Mouse (Mus musculus) kidney, embryonic 14.5 days (tissue): ENCODE measurements around the gene Ccdc162. TPM values are rescaled to one million over a fixed set of nuclear protein-coding genes. Genes with fewer than 3 reads are reported as not detected.

Source experiments
- ATAC-seq: fragments of 200-750 bp; cut with Nextera tagmentation; 2 replicates; pipeline ENCODE4 v1.8.0; 2017; ENCODE audit warnings: moderate number of reproducible peaks, mild to moderate bottlenecking, moderate TSS enrichment, moderate library complexity; ENCODE audit not compliant: low FRiP score, low TSS enrichment
- H3K27ac ChIP-seq: fragments of 300-500 bp; sonication (generic); 2 replicates; pipeline ENCODE4 v1.5.1; 2014; ENCODE audit warnings: low read depth, mild to moderate bottlenecking, low read length, moderate library complexity, mixed read lengths
- H3K27me3 ChIP-seq: fragments of 300-500 bp; sonication (generic); 2 replicates; pipeline ENCODE4 v1.6.1; 2014; ENCODE audit warnings: mild to moderate bottlenecking, low read length; ENCODE audit not compliant: control insufficient read depth, insufficient read depth
- H3K36me3 ChIP-seq: fragments of 300-500 bp; sonication (generic); 2 replicates; pipeline ENCODE4 v1.6.1; 2014; ENCODE audit warnings: low read length, mixed read lengths; ENCODE audit not compliant: control insufficient read depth, insufficient read depth
- H3K4me1 ChIP-seq: fragments of 300-500 bp; sonication (generic); 2 replicates; pipeline ENCODE4 v1.6.1; 2014; ENCODE audit warnings: low read length, mixed read lengths; ENCODE audit not compliant: control insufficient read depth, insufficient read depth
- H3K4me2 ChIP-seq: fragments of 300-500 bp; sonication (generic); replicated peaks from 2 replicates; pipeline ENCODE4 v1.6.1; 2014; ENCODE audit warnings: low read depth, mild to moderate bottlenecking, low read length
- H3K4me3 ChIP-seq: fragments of 300-500 bp; sonication (generic); 2 replicates; pipeline ENCODE4 v1.5.1; 2014; ENCODE audit warnings: mild to moderate bottlenecking, low read length
- H3K9ac ChIP-seq: fragments of 300-500 bp; sonication (generic); 2 replicates; pipeline ENCODE4 v1.6.1; 2014; ENCODE audit warnings: low read depth, mild to moderate bottlenecking, low read length, moderate library complexity
- H3K9me3 ChIP-seq: fragments of 300-500 bp; sonication (generic); 2 replicates; pipeline ENCODE4 v1.6.1; 2016; ENCODE audit warnings: low read length; ENCODE audit not compliant: control insufficient read depth
- WGBS: fragments of 180-500 bp; shearing (Covaris S2); extraction: QIAGEN DNeasy Blood & Tissue Kit; methylation state at CpG from one replicate; pipeline ENCODE4 v1.1.7; 2014; 5-methylcytosine and 5-hydroxymethylcytosine counted together
- polyA plus RNA-seq: library from polyadenylated mRNA; unstranded; fragments of >200 nt; fragmentation: Nextera tagmentation; extraction: Ambion mirVana; gene quantifications from 2 replicates; pipeline ENCODE4 v1.2.1, GENCODE M21; 2014

The Ccdc162 gene
- polyA plus RNA-seq, 1 experiment from 2014 or later: 0.15 TPM

- no peak overlapping the region for H3K4me3 ChIP-seq
- ATAC-seq: no peak
- no peaks in the 10 kb centered on the region for H3K9me3 ChIP-seq
- no peaks in the 10 kb centered on the region for H3K27me3 ChIP-seq
- no peaks in the 10 kb centered on the region for H3K4me1 ChIP-seq
- H3K27ac ChIP-seq: no peak overlapping the region
- 84% methylated on average over 4 of the region's 4 CpGs for WGBS
- H3K36me3 ChIP-seq: no peaks in the 10 kb centered on the region
- no peak overlapping the region for H3K4me2 ChIP-seq
- H3K9ac ChIP-seq: no peak overlapping the region
These were observed 27.6 kb upstream of the Ccdc162 start for GRCm38 (mm10) chr10:41744006-41744405.

DNA sequence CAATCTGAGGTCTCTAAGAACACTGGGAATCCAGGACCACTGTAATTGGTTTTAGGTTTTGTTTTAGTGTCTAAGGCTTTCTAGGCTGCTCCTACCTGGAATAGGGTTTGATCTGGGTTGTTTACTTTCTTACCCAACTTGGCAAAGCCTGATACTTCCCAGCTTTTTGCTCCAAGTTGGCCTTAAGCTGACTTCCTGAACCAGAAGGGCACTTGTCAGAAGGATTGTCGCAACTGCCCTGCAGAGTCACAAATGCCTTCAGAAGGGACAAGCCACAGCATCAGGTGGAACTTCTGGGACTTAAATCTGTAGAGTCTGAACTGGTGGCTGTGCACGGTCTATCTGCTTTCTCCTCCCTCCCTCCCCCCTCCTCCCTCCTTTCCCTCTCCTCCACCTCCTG is 23.8 kb upstream of the Ccdc162 start:
- Histone ChIP-seq H3K27ac (no peak overlapping the region), H3K4me2 (no peak overlapping the region), H3K4me3 (no peak overlapping the region), H3K9me3 (peaks cover 4% of the 10 kb centered on the region; the same call in 1 of the 2 replicates), H3K36me3 (no peaks in the 10 kb centered on the region), H3K27me3 (no peaks in the 10 kb centered on the region), H3K4me1 (no peaks in the 10 kb centered on the region), H3K9ac (no peak overlapping the region)
- 87% methylated on average over 2 of the region's 2 CpGs for whole genome bisulfite sequencing
- no peak for ATAC-seq

DNA sequence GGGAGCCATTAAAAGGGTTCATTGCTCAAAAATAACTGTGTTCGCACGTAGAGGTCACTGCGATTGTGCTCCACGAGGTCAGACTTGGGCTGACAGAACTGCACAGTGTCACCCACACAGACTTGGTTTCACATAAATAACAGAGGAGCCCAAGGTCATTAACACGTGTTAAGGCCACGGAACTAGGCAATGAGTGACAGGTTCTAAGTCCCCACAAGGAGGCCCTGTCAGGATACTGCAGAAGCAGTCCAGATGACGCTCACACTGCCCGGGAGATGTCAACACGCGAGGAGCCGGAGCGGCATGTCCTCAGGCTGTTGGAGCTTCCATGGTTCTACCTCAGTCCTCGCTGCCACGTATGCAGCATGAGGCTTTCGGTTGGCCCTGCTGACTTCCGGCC is 20.8 kb upstream of the Ccdc162 start:
- Histone ChIP-seq H3K9me3 (peaks cover 4% of the 10 kb centered on the region; the same call in 1 of the 2 replicates), H3K4me3 (no peak overlapping the region), H3K27me3 (no peaks in the 10 kb centered on the region), H3K4me1 (no peaks in the 10 kb centered on the region), H3K36me3 (no peaks in the 10 kb centered on the region), H3K9ac (no peak overlapping the region), H3K27ac (no peak overlapping the region), H3K4me2 (no peak overlapping the region)
- 85% methylated on average over 16 of the region's 16 CpGs for WGBS
- no peak for ATAC-seq

DNA sequence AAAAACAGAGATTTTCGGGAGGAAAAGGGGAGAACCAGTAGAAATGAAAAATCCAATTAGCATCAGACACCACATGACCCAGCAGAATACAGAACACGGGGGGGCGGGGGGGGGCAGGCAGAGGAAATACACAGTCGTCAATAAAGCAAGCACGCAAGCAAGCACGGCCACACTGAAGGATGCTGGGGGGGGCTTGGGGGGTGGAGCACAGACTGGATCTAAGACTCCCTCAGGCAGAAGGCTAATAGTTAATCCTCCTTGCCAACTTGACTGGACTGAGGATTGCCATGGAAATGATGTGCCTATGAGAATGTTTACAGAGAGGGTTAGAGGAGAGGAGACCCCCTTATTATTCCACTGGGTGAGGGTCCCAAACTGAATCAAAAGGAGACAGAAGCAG is 19.0 kb upstream of the Ccdc162 start:
- no peaks in the 10 kb centered on the region for H3K36me3 ChIP-seq
- no peak overlapping the region for H3K4me3 ChIP-seq
- H3K9me3 ChIP-seq: peaks cover 4% of the 10 kb centered on the region; the same call in 1 of the 2 replicates
- no peak overlapping the region for H3K9ac ChIP-seq
- no peak for ATAC-seq
- WGBS: 82% methylated on average over 6 of the region's 6 CpGs
- no peaks in the 10 kb centered on the region for H3K4me1 ChIP-seq
- no peak overlapping the region for H3K4me2 ChIP-seq
- H3K27me3 ChIP-seq: no peaks in the 10 kb centered on the region
- H3K27ac ChIP-seq: no peak overlapping the region

DNA sequence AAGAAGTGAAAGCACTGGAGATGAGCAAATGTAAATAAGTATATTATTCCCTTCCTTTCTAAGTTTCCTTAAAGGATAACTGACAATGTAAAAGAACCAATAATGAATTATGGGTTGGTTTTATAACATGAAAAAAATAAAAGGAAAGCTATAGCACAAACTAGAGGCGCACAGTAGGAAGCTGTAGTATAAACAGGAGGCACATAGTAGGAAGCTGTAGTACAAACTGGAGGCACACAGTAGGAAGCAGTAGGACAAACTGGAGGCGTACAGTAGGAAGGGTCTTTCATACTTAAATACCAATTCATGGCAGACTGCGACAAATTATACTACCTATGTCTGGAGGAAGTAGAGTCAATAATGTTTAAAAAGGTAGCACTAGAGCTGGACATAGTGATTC is 16.8 kb upstream of the Ccdc162 start:
- ATAC-seq: no peak
- Histone ChIP-seq H3K27ac (no peak overlapping the region), H3K4me3 (no peak overlapping the region), H3K9me3 (peaks cover 4% of the 10 kb centered on the region; the same call in 1 of the 2 replicates), H3K27me3 (no peaks in the 10 kb centered on the region), H3K4me1 (no peaks in the 10 kb centered on the region), H3K36me3 (no peaks in the 10 kb centered on the region), H3K4me2 (no peak overlapping the region), H3K9ac (no peak overlapping the region)
- 97% methylated on average over 3 of the region's 3 CpGs for WGBS

- Histone ChIP-seq H3K27ac (no peak overlapping the region), H3K9ac (no peak overlapping the region), H3K27me3 (no peaks in the 10 kb centered on the region), H3K4me3 (no peak overlapping the region), H3K4me2 (no peak overlapping the region), H3K36me3 (peaks cover 4% of the 10 kb centered on the region), H3K9me3 (peaks cover 4% of the 10 kb centered on the region; the same call in 1 of the 2 replicates), H3K4me1 (no peaks in the 10 kb centered on the region)
- ATAC-seq: no peak
- 76% methylated on average over 4 of the region's 4 CpGs for WGBS
These were observed 15.5 kb upstream of the Ccdc162 start for GRCm38 (mm10) chr10:41731932-41732331.

DNA sequence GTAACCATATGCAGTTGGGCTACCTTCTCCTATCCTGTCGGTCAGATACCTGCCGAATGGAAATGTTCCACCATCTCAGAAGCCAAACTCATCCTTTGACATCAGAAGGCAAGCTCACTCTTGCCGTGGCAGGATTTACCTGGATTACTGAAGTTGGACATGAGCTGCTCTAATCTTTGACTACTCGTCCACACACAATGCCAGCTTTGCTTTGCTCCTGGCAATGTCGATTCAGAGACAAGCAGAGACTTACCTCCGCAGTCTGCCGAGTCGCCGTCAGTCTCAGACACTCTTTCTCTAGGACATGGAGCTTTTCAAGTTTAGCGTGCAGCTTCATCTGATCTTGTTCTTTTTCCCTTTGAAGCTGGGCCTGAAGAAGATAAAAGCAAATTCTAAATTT is 14.3 kb upstream of the Ccdc162 start:
- no peak for ATAC-seq
- Histone ChIP-seq H3K4me2 (no peak overlapping the region), H3K9ac (no peak overlapping the region), H3K4me3 (no peak overlapping the region), H3K9me3 (no peaks in the 10 kb centered on the region), H3K36me3 (peaks cover 4% of the 10 kb centered on the region), H3K4me1 (no peaks in the 10 kb centered on the region), H3K27me3 (no peaks in the 10 kb centered on the region), H3K27ac (no peak overlapping the region)
- 91% methylated on average over 10 of the region's 10 CpGs for WGBS

GRCm38 (mm10) chr10:41726215-41726614 is 9.8 kb upstream of the Ccdc162 start:
- no peaks in the 10 kb centered on the region for H3K9me3 ChIP-seq
- peaks cover 4% of the 10 kb centered on the region for H3K36me3 ChIP-seq
- H3K4me2 ChIP-seq: no peak overlapping the region
- no peak for ATAC-seq
- H3K4me1 ChIP-seq: no peaks in the 10 kb centered on the region
- no peak overlapping the region for H3K27ac ChIP-seq
- no peak overlapping the region for H3K4me3 ChIP-seq
- no peaks in the 10 kb centered on the region for H3K27me3 ChIP-seq
- WGBS: 88% methylated on average over 9 of the region's 9 CpGs
- no peak overlapping the region for H3K9ac ChIP-seq

DNA sequence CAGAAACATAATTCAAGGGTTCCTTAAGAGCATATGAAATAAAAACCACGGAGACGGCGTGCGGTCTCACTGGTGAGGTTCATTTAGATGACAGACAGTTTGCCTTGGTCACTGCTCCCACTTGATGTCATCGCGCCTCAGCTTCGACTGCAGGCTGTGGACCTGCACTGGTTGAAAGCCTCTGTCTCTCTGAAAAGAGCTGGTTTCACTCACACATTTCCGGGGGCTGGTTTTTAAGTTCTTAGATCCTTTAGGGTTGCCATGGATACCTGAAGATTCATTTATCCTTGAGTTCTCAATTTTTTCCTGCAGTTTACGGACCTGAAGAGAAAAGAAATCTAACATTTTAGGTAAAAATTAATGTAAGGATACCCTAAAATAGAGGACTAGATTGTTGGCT is 3.2 kb upstream of the Ccdc162 start:
- no peaks in the 10 kb centered on the region for H3K9me3 ChIP-seq

More for the DNA sequence above, 3.2 kb upstream of the Ccdc162 start:
- 0 out of 2 replicates have a peak, but pooled peaks cover 8% of the 10 kb centered on the region for H3K4me1 ChIP-seq
- no peak overlapping the region for H3K4me2 ChIP-seq
- H3K27me3 ChIP-seq: no peaks in the 10 kb centered on the region
- 81% methylated on average over 9 of the region's 9 CpGs for WGBS
- no peak overlapping the region for H3K4me3 ChIP-seq
- no peak overlapping the region for H3K27ac ChIP-seq
- ATAC-seq: no peak
- H3K36me3 ChIP-seq: no peaks in the 10 kb centered on the region; the same call in 1 of the 2 replicates
- H3K9ac ChIP-seq: no peak overlapping the region
